Mouse (Mus musculus) natural killer cell, adult 2 months (primary cell): Measurements from ENCODE around the gene Bcorl1.
A peak's percentile ranks its signal among the peaks of the same experiment; 100 is the strongest.
"Not testable (repeated sequence)": the region's sequence is repeated elsewhere in the genome, so short reads cannot be mapped to it uniquely, and the experiment has no call there.

Source experiments
- DNase-seq, 2 experiments: peaks; one replicate each; pipeline ENCODE4 v3.0.0; 2022; ENCODE audit warnings: low spot score in 2 of 2

Bcorl1 gene

DNA sequence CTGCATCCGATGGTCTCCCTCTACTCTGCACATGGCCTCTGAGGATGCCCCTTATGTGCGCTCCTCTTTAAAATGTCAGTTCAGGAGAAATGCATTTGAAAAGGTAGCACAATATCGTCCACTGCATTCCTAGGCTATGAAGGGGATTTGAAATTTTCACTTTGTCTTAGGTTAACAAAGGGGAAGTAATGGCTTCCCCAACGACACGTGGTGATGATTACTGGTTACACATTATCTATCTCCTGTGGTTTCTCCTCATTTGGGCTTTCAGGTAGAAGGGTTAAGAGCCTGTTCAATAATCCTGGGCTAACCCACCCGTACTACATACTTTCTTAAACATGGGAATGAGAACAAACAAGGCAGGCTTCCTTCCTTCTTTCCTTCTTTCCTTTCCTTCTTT lies 48.2 kb downstream of the Bcorl1 start:
- DNase-seq: no peak

DNA sequence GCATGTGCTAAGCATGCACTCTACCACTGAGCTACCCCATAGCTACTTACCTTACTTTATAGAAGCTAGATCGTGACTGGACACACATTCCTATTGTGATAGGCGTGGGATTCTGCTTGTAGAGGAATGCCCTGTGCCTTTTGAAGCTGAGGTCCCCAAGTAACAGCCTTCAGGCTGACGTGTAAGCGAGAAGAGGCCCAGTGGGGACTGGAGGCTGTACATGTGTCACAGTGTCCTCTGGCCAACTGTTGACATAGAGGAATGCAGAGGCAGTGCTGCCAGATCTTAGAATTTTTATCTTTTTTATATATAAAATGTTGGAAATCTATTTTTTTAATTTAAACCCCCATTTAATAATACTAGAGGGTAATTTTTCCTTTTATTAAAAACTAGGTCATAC lies 58.8 kb downstream of the Bcorl1 start:
- no peak for DNase-seq

DNA sequence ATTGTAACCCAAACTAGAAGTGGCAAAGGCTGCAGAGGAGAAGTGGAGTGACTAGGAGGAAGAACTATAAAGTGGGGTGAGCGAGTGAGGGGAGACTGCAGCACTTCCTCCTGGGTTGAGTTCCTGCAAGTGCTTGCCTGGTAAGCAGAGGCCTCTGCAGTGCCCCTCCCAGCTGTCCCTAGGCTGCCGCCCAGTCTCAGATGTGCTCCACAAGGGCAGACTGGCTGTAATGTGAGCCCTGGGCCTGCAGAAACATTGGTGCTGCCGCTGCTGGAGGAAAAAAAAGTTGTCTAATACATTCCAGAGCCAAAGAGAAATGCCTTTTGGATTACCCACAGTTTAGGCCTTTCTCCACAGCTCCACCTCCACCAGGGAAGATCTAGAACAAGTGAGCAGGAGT lies 64.0 kb downstream of the Bcorl1 start:
- DNase-seq: no peak

DNA sequence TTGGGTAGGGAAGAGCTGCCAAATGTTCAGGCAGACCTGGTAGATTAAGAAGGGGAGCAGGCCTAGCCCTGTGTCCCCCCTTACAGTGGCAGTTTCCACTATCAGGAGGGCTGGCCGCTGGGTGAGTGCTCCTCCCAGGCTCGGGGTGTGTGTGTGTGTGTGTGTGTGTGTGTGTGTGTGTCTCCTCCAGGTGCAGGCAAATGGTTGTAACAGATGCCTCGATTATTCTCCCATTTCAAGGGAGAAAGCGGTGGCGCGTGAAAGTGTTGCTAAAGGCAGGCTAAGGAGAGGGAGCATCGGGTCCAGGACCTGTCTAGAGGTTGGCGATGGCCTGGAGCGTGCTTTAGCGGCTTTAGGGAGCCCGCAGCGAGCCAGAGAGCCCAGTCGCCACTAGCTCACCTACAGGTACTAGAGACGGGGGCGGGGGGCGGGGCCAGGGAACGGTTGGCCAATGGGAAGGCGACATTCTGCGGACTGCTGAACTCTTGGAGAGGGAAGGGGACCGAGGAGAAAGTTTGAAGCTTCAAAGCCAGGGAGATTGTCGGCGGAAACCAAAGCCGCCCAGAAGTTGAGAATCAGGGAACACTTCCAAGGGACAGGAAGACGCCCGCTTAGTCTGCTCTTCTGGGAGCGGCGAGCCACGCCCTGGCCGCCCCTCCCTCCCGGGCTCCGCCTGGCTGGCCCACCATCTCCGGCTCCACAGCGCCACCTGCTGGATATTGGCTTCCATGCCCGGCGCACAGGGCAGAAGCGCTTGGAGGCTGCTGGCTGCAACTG lies 68.6 kb downstream of the Bcorl1 start:
- peak; percentile 73 to 83 for DNase-seq

DNA sequence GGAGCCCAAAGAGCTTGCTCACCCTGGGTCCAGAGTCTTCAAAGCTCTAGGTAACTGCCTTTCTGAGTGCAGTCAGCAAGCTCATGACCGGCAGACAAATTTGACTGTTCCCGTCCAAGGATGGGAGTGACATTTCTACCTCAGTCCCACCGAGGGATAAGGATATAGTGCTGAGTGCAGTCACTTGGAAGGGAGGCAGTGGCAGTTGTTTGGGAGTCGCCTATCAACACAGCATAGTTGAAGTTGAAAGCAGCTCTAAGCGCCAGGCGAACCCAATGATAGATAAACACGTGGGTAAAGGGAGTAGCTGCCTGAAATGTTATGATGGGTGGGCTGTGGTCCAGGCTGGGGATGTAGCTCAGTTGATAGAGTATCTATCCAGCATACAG lies 69.2 kb downstream of the Bcorl1 start:
- no peak for DNase-seq

DNA sequence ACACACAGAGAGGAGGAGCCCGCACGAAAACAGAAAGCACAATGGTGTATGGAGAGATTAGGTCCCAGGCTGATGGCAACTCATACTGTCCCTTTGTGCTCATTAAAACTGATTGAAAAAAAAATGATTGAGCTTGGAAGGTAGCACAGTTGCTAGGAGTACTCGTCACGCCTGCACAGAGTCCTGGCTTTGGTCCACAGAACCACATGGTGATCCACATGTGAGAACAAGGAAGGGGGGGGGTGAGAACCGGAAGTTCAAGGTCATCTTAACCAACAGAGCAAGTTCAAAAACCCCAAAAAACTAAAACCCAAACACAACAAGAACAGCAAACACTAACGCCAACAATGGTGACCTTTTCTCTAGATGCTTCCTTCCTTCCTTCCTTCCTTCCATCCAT lies 71.5 kb downstream of the Bcorl1 start:
- no peak for DNase-seq

DNA sequence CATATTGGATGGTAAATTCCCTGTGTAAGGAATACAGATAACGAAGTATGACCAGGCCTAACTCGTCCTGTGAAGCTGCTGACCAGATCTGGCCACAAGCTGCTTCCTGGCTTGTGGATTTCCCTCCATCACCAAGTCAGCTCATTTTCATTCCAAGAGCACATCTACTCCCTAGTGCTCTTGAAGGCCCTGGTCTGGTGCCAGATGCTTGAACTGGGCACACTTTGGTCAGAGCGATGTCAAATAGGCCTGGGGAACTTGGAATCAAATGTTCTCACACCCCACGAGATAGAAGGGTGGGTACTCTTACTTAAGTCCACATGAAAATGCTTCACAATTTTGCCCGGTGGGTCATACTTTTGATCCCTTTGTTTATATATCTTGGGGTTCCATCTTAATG lies 73.1 kb downstream of the Bcorl1 start:
- DNase-seq: no peak

DNA sequence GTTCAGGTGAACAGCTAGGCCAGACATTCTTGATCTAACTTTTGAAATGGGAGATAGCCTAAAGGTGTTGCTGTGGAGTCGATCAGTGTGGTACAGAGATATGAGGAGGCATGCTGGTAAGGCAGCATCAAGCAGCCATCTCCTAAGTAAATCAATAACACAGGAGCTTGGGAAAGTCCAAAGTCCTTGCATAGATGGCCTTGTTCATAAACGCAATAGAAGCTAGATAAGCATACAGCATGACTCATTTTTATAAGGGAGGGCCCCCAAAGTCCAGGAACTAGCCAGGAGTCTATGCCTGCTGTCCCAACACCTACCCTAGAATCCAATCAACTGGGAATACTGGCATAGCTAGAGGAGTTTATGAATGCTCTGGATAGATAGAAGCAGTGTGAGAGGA lies 77.3 kb downstream of the Bcorl1 start:
- no peak for DNase-seq

DNA sequence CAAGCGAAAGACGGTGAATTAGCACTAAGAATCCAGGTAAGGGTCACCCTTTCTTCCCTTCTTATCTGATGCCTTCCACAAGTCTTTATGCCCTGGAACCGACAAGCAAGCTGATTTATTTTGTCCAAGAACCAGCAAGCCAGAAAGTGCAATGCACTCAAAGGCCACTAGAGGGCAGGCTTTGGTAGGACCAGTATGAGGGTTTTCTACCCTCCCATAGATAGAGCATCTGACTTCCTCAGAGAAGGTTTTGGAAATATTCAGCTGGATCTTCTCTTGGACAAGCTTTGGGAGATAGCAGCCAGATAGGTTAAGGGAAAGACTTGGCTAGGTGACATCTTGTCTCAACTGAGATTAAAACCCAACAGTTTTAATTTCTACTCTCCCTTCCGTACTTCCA lies 81.8 kb downstream of the Bcorl1 start:
- peak; percentile 63 to 68 for DNase-seq

DNA sequence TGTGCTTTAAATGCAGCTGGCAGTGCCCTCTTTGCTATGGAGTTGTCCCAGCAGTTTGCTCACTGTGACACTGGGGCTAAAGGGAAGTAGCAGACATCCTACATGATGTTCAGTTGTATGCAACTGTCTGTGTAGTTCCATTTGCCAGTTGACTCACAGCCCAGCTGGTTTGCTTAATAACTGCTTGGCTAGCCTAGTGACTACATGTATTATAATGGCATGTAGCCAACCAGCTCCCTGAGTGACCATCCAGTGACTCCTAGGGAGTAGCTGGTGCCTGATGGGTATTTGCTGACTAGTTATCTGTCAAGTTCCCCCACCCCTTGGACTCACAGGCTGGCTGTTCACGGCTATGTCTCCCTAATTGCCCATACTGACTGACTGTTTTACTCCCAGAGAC lies 82.5 kb downstream of the Bcorl1 start:
- DNase-seq: no peak

DNA sequence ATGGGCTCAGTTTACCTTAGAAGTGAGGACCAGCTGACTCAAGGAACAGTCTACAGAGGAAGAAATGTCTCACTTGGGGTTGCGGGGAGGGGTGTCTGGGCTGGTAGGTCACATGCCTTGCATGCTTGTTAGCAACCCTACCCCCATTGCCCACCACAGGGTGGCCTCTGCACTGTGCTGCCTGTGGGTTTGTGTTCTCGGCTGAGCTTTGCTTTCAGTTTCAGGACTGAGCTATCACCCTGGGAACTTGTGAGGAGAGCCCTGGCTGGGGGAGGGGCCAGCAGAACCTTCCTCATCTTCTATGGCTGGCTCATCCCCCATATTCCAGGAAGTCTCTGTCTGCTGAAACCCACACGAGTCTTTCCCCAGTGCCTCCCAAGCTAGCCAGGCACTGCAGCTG lies 83.4 kb downstream of the Bcorl1 start:
- DNase-seq: peak; percentile 84 to 86

DNA sequence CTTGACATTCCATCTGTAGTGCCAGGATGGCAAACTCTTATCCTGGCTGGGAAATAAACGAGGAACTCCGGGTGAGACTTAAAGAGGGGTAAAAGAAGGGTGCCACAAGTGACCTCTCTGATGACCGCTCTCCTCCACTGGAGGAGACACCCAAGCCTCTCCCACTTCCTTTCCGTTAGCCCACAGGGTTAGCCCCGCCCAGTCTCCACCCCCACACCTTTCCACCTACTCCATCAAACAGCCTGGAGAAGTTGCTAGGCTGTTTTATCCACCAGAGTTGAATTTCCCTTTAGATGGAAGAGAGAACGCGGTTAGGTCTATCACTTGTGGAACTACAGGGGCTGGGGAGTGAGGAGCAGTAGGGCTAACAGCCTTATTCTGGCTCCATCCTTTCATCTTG lies 84.1 kb downstream of the Bcorl1 start:
- peak; percentile 28 to 40 for DNase-seq

DNA sequence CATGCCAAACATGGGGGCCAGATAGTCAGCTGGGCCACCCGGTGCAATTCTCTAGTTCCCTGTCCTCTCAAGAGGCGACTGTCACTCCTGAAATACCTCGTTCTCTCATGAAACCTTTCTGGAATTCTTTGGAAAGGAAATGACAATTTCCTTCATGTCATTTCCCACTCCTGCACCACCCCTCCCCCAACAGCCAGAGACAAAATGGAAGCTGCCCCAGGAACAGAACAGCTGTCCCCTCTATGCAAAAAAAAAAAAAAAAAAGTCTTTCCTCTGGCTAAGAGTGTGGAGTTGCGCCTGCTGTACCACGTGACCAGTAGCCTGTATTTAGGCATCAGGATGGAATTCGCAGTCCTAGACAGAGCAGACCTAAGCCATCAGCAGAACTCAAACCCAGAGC lies 87.1 kb downstream of the Bcorl1 start:
- no peak for DNase-seq

DNA sequence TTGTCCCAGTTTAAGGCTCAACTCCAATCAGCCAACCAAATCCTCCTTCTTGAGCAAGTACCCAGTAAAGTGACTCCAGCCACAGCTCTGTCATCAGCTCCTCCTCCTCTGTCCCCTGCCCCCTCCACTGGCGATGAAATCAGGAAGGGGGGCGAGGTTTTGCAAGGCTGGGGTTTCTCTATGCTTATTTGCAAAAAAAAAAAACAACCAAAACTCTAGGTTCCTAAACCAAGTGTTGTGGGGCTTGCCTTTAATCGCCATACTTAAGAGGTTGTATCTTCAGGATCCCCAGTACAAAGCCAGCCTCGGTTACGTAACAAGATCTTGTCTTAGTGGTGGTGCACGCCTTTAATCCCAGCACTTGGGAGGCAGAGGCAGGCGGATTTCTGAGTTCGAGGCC lies 87.5 kb downstream of the Bcorl1 start:
- no peak for DNase-seq

DNA sequence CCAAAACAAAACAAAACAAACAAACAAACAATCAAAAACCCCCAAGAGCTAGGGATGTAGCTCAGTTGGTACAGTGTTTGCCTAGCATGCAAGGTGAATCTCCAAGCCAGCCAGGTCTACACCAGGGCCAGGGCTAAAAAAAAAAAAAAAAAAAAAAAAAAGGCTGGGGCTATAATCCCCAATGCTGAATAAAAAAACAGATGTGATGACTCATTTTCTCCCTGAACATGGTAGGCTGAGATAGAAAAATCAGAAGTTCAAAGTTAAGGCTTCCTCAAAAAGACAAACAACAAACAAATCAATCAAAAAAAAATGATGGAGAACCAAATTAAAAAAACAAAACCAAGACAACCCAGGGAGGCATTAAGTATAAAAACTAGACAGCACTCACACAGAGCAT lies 87.9 kb downstream of the Bcorl1 start:
- DNase-seq: no peak

DNA sequence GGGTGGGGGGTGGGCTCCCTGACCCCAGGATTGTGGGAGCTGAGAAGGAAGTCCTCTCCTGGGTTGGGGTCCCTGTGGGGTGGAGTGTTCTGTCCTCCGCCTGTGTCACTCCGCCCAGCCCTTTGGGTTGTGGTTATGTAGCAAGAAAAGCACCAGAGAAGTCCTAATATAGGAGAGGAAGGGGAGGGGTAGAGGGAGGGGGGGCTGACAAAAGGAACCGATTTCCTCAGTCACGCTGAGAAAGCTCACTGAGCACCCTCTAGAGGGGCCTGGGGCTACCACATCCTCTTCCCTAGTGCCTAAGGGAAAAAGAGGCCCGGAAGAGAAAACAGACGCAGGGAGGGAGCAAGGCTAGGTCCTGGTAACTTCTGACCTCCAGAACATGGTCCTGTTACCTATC lies 88.4 kb downstream of the Bcorl1 start:
- peak in 1 of 2 experiments; percentile 32 for DNase-seq

DNA sequence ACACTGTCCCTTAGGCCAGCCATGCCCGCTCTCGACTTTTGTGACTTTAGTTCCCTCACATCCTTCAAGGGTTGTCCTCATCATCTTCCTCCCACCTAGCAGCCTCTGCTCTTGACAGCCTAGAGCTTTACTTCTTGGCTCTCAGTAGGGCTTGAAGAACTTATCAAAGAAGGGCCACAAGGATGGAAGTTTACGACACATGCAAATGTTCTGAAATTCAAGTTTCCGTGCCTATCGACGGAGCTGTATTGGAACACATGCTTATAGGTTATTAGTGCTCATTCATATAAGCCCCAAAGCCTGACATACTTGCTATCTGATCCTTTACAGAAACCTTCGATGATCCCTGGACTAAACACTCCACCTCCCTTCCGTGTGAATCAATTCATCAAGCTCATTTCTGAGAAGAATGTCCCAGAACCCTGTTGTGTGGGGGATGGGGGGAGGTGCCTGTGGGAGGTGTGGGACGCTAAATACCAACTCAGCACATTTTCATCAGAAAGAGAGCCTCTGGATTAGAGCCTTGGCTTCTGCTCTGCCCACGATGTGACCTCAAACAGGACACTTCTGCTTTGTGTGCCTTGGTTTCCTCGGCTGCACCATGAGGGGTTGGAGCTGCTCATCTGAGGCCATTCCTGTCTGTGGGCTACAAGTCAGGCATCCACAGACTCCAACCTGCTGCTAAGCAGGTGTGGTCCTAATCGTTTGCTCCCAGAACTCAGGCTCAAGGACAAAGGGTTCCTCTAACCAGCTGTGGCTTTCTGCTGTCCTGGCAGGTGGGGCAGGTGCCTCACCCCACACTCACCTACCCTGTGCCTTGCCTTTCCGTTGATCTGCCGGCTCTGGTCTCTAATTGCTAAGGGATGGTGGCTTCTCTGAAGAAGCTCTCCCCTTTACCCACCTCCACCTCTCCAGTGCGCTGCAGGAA lies 91.7 kb downstream of the Bcorl1 start:
- no peak for DNase-seq

DNA sequence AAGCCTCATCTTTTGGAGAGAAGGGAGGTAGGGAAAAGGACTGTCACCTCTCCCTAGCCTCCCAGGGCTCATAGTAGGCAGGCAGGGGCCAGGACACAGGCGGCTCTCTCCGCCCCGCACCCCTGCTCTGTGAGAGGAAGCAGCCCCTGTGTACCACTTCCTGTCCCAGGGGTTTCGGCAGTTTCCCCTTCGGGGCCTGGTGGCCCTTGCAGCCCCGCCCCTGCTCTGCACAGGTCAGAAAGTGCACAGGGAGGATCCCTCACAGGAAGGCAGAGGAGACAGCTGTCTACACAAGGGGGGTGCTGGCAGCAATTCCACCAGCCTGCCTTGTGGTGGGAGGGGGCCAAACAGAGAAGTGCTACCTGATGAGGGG lies 92.4 kb downstream of the Bcorl1 start:
- DNase-seq: peak; percentile 76 to 82

DNA sequence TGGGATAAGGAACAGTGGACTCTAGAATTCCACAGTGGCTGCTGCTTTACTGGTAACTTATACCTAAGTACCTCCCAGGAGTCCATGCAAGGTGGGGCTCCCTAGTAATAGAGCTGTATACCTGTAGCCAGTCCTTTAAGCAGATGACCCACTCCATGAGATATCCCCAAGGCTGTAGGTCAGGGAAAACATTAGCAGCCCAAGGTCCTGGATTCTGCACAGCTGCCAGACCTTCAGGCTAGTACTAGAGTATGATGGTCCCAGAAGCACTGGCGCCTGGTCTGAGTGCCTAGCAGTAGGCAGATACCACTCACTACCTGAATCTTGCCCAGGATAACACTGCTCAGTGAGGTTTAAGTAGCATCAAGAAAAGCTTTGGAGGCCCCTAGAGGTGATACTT lies 93.1 kb downstream of the Bcorl1 start:
- DNase-seq: no peak

DNA sequence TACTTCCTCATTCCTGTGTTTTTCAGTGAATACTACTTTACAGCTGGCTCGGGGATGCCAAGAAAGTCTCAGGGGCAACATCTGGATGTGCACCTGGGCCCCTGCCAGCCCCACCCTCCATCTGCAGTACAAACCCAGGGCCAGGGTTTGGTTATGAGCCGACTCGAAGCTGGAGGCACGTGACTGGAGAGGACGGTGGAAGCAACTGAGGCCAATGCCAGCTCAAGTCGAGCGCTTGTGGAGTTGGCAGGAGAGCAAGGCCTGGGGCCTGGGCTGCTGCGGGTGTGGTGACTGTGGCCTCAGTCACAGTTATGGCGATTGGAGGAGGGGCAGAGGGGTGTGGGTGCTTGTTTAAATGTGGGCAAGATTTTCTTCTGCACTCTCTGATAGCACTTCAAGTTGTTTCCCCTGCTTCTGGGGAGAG lies 94.3 kb downstream of the Bcorl1 start:
- peak in 1 of 2 experiments; percentile 38 for DNase-seq

DNA sequence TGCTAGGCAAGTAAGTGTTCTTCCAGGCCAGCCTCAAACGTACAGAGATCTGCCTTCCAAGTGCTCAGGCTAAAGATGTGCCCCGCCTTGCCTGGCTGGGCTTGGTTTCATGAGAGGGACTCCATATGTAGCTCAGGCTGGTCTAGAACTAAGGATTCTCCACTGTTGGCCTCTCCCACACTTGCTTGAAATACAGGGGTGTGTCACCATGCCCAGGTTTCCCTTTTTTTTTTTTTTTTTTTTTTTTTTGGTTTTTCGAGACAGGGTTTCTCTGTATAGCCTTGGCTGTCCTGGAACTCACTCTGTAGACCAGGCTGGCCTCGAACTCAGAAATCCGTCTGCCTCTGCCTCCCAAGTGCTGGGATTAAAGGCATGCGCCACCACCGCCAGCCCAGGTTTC lies 94.9 kb downstream of the Bcorl1 start:
- DNase-seq: not testable (repeated sequence)

DNA sequence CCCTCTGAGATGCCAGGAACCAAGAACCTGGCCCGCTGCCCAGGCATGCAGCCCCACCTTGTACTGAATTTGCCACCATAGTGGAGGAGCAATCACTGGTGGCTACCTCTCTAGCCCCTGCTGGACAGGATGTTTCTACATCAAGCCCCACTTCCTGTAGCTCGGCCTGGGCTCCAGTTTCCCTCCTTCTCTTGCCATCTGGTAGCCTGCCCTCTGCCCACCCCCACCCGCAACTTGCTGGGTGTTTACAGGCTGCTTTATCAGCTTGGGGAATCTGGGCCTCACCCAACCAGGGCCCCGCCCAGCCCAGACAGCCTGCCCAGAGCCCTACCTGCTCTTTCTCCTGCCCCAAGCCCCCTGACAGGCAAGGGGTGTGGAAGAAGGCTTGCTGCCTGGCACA lies 97.9 kb downstream of the Bcorl1 start:
- peak; percentile 56 to 61 for DNase-seq

DNA sequence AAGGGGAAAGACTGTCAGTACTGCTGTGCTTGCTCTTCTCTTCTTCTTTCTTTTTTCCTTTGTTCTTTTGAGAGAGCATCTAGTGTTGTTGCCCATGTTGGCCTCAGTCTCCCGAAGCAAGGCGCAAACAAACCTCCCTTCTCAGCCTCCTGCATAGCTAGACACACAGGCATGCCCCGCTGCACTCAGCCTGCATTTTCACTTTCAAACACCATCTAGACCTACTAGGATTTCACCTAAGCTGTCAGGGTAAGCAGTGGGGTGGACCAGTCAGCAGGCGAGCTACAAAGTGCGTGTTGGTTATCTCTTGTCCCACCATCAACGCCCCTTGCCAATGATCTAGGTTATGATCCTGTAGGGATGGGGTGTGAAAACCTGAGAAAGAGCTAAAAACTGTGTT lies 100.4 kb downstream of the Bcorl1 start:
- DNase-seq: no peak
